Mouse (Mus musculus) gastrocnemius, adult 8-10 months (tissue): ENCODE results near the gene Kctd21. TPM values are rescaled to one million over a fixed set of nuclear protein-coding genes. Genes with fewer than 3 reads are reported as not detected.

ENCODE experiments used
- DNase-seq, 2 experiments: peaks; one replicate each; pipeline ENCODE4 v3.0.0; 2022; ENCODE audit warnings: low spot score in 2 of 2
- total RNA-seq, 4 experiments: library from RNA; stranded (reverse); gene quantifications; 2 replicates each; pipeline ENCODE4 v1.2.4; 2022

The Kctd21 gene
- 1 to 10 TPM; 3.3 to 4.1 (median 3.9) TPM for total RNA-seq

GRCm38 (mm10) chr7:97331726-97332666 lies at the start of gene Kctd21, which contains the start of gene Usp35:
Kctd21 (plus strand) TSS chr7:97332327.
Usp35 (minus strand) TSS chr7:97332020.
- peak; percentile 92 to 94 for DNase-seq

GRCm38 (mm10) chr7:97296986-97297385 lies 35.1 kb upstream of the Kctd21 start:
- DNase-seq = no peak

- peak; percentile 21 to 39 for DNase-seq
These were observed 34.7 kb upstream of the Kctd21 start for GRCm38 (mm10) chr7:97297466-97297865.

GRCm38 (mm10) chr7:97298279-97298678 lies 33.8 kb upstream of the Kctd21 start:
- no peak for DNase-seq

GRCm38 (mm10) chr7:97298943-97299342 lies 33.2 kb upstream of the Kctd21 start:
- no peak for DNase-seq

- DNase-seq = no peak
These were observed 31.2 kb upstream of the Kctd21 start for GRCm38 (mm10) chr7:97300914-97301313.

- no peak for DNase-seq
These were observed 30.8 kb upstream of the Kctd21 start for GRCm38 (mm10) chr7:97301321-97301720.

- no peak for DNase-seq
These were observed 29.9 kb upstream of the Kctd21 start for GRCm38 (mm10) chr7:97302261-97302660.

- no peak for DNase-seq
These were observed 29.3 kb upstream of the Kctd21 start for GRCm38 (mm10) chr7:97302876-97303275.

- no peak for DNase-seq
These were observed 28.5 kb upstream of the Kctd21 start for GRCm38 (mm10) chr7:97303614-97304013.

GRCm38 (mm10) chr7:97304471-97304870 lies 27.7 kb upstream of the Kctd21 start:
- peak in 1 of 2 experiments; percentile 1 for DNase-seq

- DNase-seq = peak in 1 of 2 experiments; percentile 1
These were observed 26.9 kb upstream of the Kctd21 start for GRCm38 (mm10) chr7:97305206-97305605.

- DNase-seq = no peak
These were observed 25.3 kb upstream of the Kctd21 start for GRCm38 (mm10) chr7:97306813-97307212.

- no peak for DNase-seq
These were observed 24.6 kb upstream of the Kctd21 start for GRCm38 (mm10) chr7:97307546-97307945.

GRCm38 (mm10) chr7:97309461-97310340 lies 22.4 kb upstream of the Kctd21 start:
- peak in 1 of 2 experiments; percentile 1 for DNase-seq

- no peak for DNase-seq
These were observed 21.8 kb upstream of the Kctd21 start for GRCm38 (mm10) chr7:97310341-97310635.

GRCm38 (mm10) chr7:97311620-97312019 lies 20.5 kb upstream of the Kctd21 start:
- no peak for DNase-seq

GRCm38 (mm10) chr7:97312196-97312595 lies 19.9 kb upstream of the Kctd21 start:
- DNase-seq = peak in 1 of 2 experiments; percentile 4

- DNase-seq = no peak
These were observed 19.3 kb upstream of the Kctd21 start for GRCm38 (mm10) chr7:97312856-97313255.

GRCm38 (mm10) chr7:97313364-97313995 lies 18.6 kb upstream of the Kctd21 start:
- peak in 1 of 2 experiments; percentile 2 for DNase-seq

- no peak for DNase-seq
These were observed 17.5 kb upstream of the Kctd21 start for GRCm38 (mm10) chr7:97314646-97315045.

GRCm38 (mm10) chr7:97315656-97316055 lies 16.5 kb upstream of the Kctd21 start:
- no peak for DNase-seq
